Mouse (Mus musculus) stomach, postnatal 0 days (tissue): ENCODE results near the gene Grn.

Experiments
- CTCF ChIP-seq: IDR thresholded peaks from 2 replicates; pipeline ENCODE4 v1.5.1; 2016; ENCODE audit warnings: antibody characterized with exemption, low read depth, mild to moderate bottlenecking, moderate library complexity
- EP300 ChIP-seq: optimal IDR thresholded peaks from 2 replicates; pipeline ENCODE3; 2016; ENCODE audit warnings: antibody characterized with exemption

DNA sequence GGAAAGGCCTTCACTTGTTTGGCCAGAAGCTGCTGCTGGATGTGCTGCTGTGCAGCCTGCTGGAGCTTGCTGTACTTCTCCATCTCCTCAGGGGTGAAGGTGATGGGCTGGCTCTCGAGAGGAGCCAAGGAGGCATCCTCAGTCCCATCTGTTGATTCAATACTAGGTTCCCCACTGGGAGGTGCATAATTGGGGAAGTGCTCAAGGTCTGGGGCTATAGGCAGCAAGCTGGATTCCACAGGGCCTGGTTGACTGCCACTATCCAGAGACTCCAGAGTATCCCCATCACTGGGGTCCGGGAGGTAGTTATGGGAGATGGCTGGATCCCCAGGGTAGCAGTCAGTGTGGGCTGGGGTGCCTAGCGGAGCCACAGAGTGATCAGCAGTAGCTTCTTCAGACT, 48.6 kb downstream of the Grn start:
- no peak for TF ChIP-seq CTCF
- no peak for TF ChIP-seq EP300
